Mouse (Mus musculus): ENCODE data around the gene Gm4894. TPM values are rescaled to one million over a fixed set of nuclear protein-coding genes. Genes with fewer than 3 reads are reported as not detected.

Gm4894 gene
- total RNA-seq, 2 experiments from 2014 or later, result not detected

- Histone ChIP-seq H3K4me3 (no peak overlapping the region), H3K27ac (no peak overlapping the region)
- no peak for DNase-seq (ENCODE audit: low spot score in 2 of 2)
- no peak for TF ChIP-seq CTCF (conservative IDR thresholded peaks at IDR 0.05)
These were observed 44.8 kb downstream of the Gm4894 start for GRCm38 (mm10) chr9:49295101-49295500.

- TF ChIP-seq CTCF (conservative IDR thresholded peaks at IDR 0.05), result no peak
- Histone ChIP-seq H3K27ac (no peak overlapping the region), H3K4me3 (no peak overlapping the region)
- DNase-seq (ENCODE audit: low spot score in 2 of 2), result no peak
These were observed 57.2 kb downstream of the Gm4894 start for GRCm38 (mm10) chr9:49307576-49307975.

GRCm38 (mm10) chr9:49310821-49311220 lies 60.5 kb downstream of the Gm4894 start:
- DNase-seq (ENCODE audit: low spot score in 2 of 2), result no peak
- H3K27ac ChIP-seq, result no peak overlapping the region
- no peak overlapping the region for H3K4me3 ChIP-seq
- TF ChIP-seq CTCF (conservative IDR thresholded peaks at IDR 0.05), result no peak

GRCm38 (mm10) chr9:49318638-49319037 lies 68.3 kb downstream of the Gm4894 start:
- DNase-seq (ENCODE audit: low spot score in 2 of 2), result peak in 1 of 2 experiments; percentile 7
- Histone ChIP-seq H3K4me3 (no peak overlapping the region), H3K27ac (no peak overlapping the region)
- TF ChIP-seq CTCF (conservative IDR thresholded peaks at IDR 0.05), result no peak

Other genes starting within 250 kb of the Gm4894 start
- gene Zw10, start 194.9 kb upstream of the Gm4894 start, total RNA-seq (2021), result 10 to 100 TPM; 17.3 to 17.9 TPM
- 1 to 10 TPM in 1 of 2 experiments, under 1 TPM in 1; 0.66 to 1.2 TPM for gene Tmprss5, start 169.3 kb upstream of the Gm4894 start, total RNA-seq (2021)
- 1 to 10 TPM; 2.4 to 3.6 TPM for gene Drd2, start 90.1 kb downstream of the Gm4894 start, total RNA-seq (2021)
- gene Ankk1, start 176.5 kb downstream of the Gm4894 start, total RNA-seq (2021), result not detected
- 1 to 10 TPM; 2.0 to 2.1 TPM for gene Ttc12, start 235.7 kb downstream of the Gm4894 start, total RNA-seq (2021)